Mouse (Mus musculus): ENCODE results near the gene Ino80d. TPM values are rescaled to one million over a fixed set of nuclear protein-coding genes. Genes with fewer than 3 reads are reported as not detected.

The Ino80d gene
- polyA plus RNA-seq, 1 experiment from 2014 or later = 4.9 TPM

- Histone ChIP-seq H3K27me3 (ENCODE audit: control insufficient read depth, insufficient read depth, low read depth, low read length) (no peaks in the 10 kb centered on the region), H3K9ac (ENCODE audit: low read depth, low read length) (no peak overlapping the region), H3K9me3 (replicated peaks; ENCODE audit: control insufficient read depth, low read length) (no peaks in the 10 kb centered on the region), H3K4me3 (ENCODE audit: low read depth, low read length) (no peak overlapping the region), H3K4me1 (ENCODE audit: control insufficient read depth, low read depth, low read length) (no peaks in the 10 kb centered on the region), H3K27ac (ENCODE audit: low read length) (no peak overlapping the region), H3K4me2 (ENCODE audit: low read depth, low read length) (no peak overlapping the region), H3K36me3 (ENCODE audit: control insufficient read depth, insufficient read depth) (no peaks in the 10 kb centered on the region; the same call in 1 of the 2 replicates)
- WGBS (ENCODE audit: insufficient replicate concordance) = 56% methylated on average over 3 of the region's 3 CpGs
- no peak for ATAC-seq (ENCODE audit: low read depth)
Observed at GRCm38 (mm10) chr1:63049977-63050376, 64.5 kb downstream of the Ino80d start.

- Histone ChIP-seq H3K4me3 (ENCODE audit: low read depth, low read length) (no peak overlapping the region), H3K27ac (ENCODE audit: low read length) (no peak overlapping the region), H3K27me3 (ENCODE audit: control insufficient read depth, insufficient read depth, low read depth, low read length) (no peaks in the 10 kb centered on the region), H3K4me1 (ENCODE audit: control insufficient read depth, low read depth, low read length) (no peaks in the 10 kb centered on the region), H3K36me3 (ENCODE audit: control insufficient read depth, insufficient read depth) (no peaks in the 10 kb centered on the region; the same call in 1 of the 2 replicates), H3K9ac (ENCODE audit: low read depth, low read length) (no peak overlapping the region), H3K9me3 (replicated peaks; ENCODE audit: control insufficient read depth, low read length) (no peaks in the 10 kb centered on the region), H3K4me2 (ENCODE audit: low read depth, low read length) (no peak overlapping the region)
- no peak for ATAC-seq (ENCODE audit: low read depth)
- 55% methylated on average over 6 of the region's 6 CpGs for WGBS (ENCODE audit: insufficient replicate concordance)
Observed at GRCm38 (mm10) chr1:63047983-63048382, 66.5 kb downstream of the Ino80d start.

GRCm38 (mm10) chr1:63032929-63033328 lies 81.5 kb downstream of the Ino80d start:
- 67% methylated on average over 3 of the region's 3 CpGs for WGBS (ENCODE audit: insufficient replicate concordance)
- Histone ChIP-seq H3K27ac (ENCODE audit: low read length) (no peak overlapping the region), H3K4me3 (ENCODE audit: low read depth, low read length) (no peak overlapping the region), H3K9me3 (replicated peaks; ENCODE audit: control insufficient read depth, low read length) (no peaks in the 10 kb centered on the region), H3K9ac (ENCODE audit: low read depth, low read length) (no peak overlapping the region), H3K4me2 (ENCODE audit: low read depth, low read length) (no peak overlapping the region), H3K27me3 (ENCODE audit: control insufficient read depth, insufficient read depth, low read depth, low read length) (no peaks in the 10 kb centered on the region), H3K4me1 (ENCODE audit: control insufficient read depth, low read depth, low read length) (no peaks in the 10 kb centered on the region), H3K36me3 (ENCODE audit: control insufficient read depth, insufficient read depth) (no peaks in the 10 kb centered on the region)
- ATAC-seq (ENCODE audit: low read depth) = peak; percentile 19; the same call in 1 of the 2 replicates

GRCm38 (mm10) chr1:63019916-63020315 lies 94.6 kb downstream of the Ino80d start:
- WGBS (ENCODE audit: insufficient replicate concordance) = 25% methylated on average over 2 of the region's 2 CpGs
- no peak for ATAC-seq (ENCODE audit: low read depth)

GRCm38 (mm10) chr1:63005013-63005646 lies 109.3 kb downstream of the Ino80d start:
- no peaks in the 10 kb centered on the region for H3K9me3 ChIP-seq (replicated peaks; ENCODE audit: control insufficient read depth, low read length)
- no peaks in the 10 kb centered on the region for H3K36me3 ChIP-seq (ENCODE audit: control insufficient read depth, insufficient read depth)
- H3K4me1 ChIP-seq (ENCODE audit: control insufficient read depth, low read depth, low read length) = no peaks in the 10 kb centered on the region; the same call in 1 of the 2 replicates
- no peak overlapping the region for H3K27ac ChIP-seq (ENCODE audit: low read length)
- H3K4me3 ChIP-seq (ENCODE audit: low read depth, low read length) = no peak overlapping the region
- peak overlapping the region; percentile 19; the same call in 1 of the 2 replicates for H3K4me2 ChIP-seq (ENCODE audit: low read depth, low read length)
- no peak overlapping the region for H3K9ac ChIP-seq (ENCODE audit: low read depth, low read length)
- ATAC-seq (ENCODE audit: low read depth) = no peak
- no peaks in the 10 kb centered on the region for H3K27me3 ChIP-seq (ENCODE audit: control insufficient read depth, insufficient read depth, low read depth, low read length)
- WGBS (ENCODE audit: insufficient replicate concordance) = 38% methylated on average over 12 of the region's 12 CpGs

More at GRCm38 (mm10) chr1:63019916-63020315, 94.6 kb downstream of the Ino80d start:
- no peaks in the 10 kb centered on the region for H3K27me3 ChIP-seq (ENCODE audit: control insufficient read depth, insufficient read depth, low read depth, low read length)
- no peak overlapping the region for H3K9ac ChIP-seq (ENCODE audit: low read depth, low read length)
- H3K27ac ChIP-seq (ENCODE audit: low read length) = no peak overlapping the region
- H3K4me2 ChIP-seq (ENCODE audit: low read depth, low read length) = no peak overlapping the region
- no peaks in the 10 kb centered on the region for H3K36me3 ChIP-seq (ENCODE audit: control insufficient read depth, insufficient read depth)
- no peaks in the 10 kb centered on the region for H3K9me3 ChIP-seq (replicated peaks; ENCODE audit: control insufficient read depth, low read length)
- H3K4me3 ChIP-seq (ENCODE audit: low read depth, low read length) = no peak overlapping the region
- H3K4me1 ChIP-seq (ENCODE audit: control insufficient read depth, low read depth, low read length) = no peaks in the 10 kb centered on the region

- Histone ChIP-seq H3K27me3 (ENCODE audit: control insufficient read depth, insufficient read depth, low read depth, low read length) (no peaks in the 10 kb centered on the region), H3K36me3 (ENCODE audit: control insufficient read depth, insufficient read depth) (no peaks in the 10 kb centered on the region), H3K4me1 (ENCODE audit: control insufficient read depth, low read depth, low read length) (no peaks in the 10 kb centered on the region; the same call in 1 of the 2 replicates), H3K9me3 (replicated peaks; ENCODE audit: control insufficient read depth, low read length) (no peaks in the 10 kb centered on the region), H3K9ac (ENCODE audit: low read depth, low read length) (no peak overlapping the region), H3K4me3 (ENCODE audit: low read depth, low read length) (no peak overlapping the region), H3K4me2 (ENCODE audit: low read depth, low read length) (no peak overlapping the region), H3K27ac (ENCODE audit: low read length) (no peak overlapping the region)
- no peak for ATAC-seq (ENCODE audit: low read depth)
- WGBS (ENCODE audit: insufficient replicate concordance) = 34% methylated on average over 3 of the region's 3 CpGs
Observed at GRCm38 (mm10) chr1:63001874-63002273, 112.6 kb downstream of the Ino80d start.

GRCm38 (mm10) chr1:62993348-62993747 lies 121.1 kb downstream of the Ino80d start:
- Histone ChIP-seq H3K4me1 (ENCODE audit: control insufficient read depth, low read depth, low read length) (no peaks in the 10 kb centered on the region), H3K4me3 (ENCODE audit: low read depth, low read length) (no peak overlapping the region), H3K9me3 (replicated peaks; ENCODE audit: control insufficient read depth, low read length) (no peaks in the 10 kb centered on the region), H3K36me3 (ENCODE audit: control insufficient read depth, insufficient read depth) (no peaks in the 10 kb centered on the region), H3K4me2 (ENCODE audit: low read depth, low read length) (no peak overlapping the region), H3K27me3 (ENCODE audit: control insufficient read depth, insufficient read depth, low read depth, low read length) (no peaks in the 10 kb centered on the region), H3K27ac (ENCODE audit: low read length) (no peak overlapping the region), H3K9ac (ENCODE audit: low read depth, low read length) (no peak overlapping the region)
- no peak for ATAC-seq (ENCODE audit: low read depth)
- WGBS (ENCODE audit: insufficient replicate concordance) = 44% methylated on average over 1 of the region's 1 CpGs

GRCm38 (mm10) chr1:62992648-62993047 lies 121.8 kb downstream of the Ino80d start:
- 36% methylated on average over 5 of the region's 5 CpGs for WGBS (ENCODE audit: insufficient replicate concordance)

GRCm38 (mm10) chr1:62991021-62991420 lies 123.4 kb downstream of the Ino80d start:
- no peak overlapping the region for H3K27ac ChIP-seq (ENCODE audit: low read length)
- no peaks in the 10 kb centered on the region for H3K36me3 ChIP-seq (ENCODE audit: control insufficient read depth, insufficient read depth)
- no peak overlapping the region for H3K4me3 ChIP-seq (ENCODE audit: low read depth, low read length)
- H3K9ac ChIP-seq (ENCODE audit: low read depth, low read length) = no peak overlapping the region
- no peak overlapping the region for H3K4me2 ChIP-seq (ENCODE audit: low read depth, low read length)
- 67% methylated on average over 10 of the region's 10 CpGs for WGBS (ENCODE audit: insufficient replicate concordance)
- H3K4me1 ChIP-seq (ENCODE audit: control insufficient read depth, low read depth, low read length) = no peaks in the 10 kb centered on the region; the same call in 1 of the 2 replicates
- no peak for ATAC-seq (ENCODE audit: low read depth)
- no peaks in the 10 kb centered on the region for H3K9me3 ChIP-seq (replicated peaks; ENCODE audit: control insufficient read depth, low read length)
- H3K27me3 ChIP-seq (ENCODE audit: control insufficient read depth, insufficient read depth, low read depth, low read length) = no peaks in the 10 kb centered on the region

More at GRCm38 (mm10) chr1:62992648-62993047, 121.8 kb downstream of the Ino80d start:
- H3K4me2 ChIP-seq (ENCODE audit: low read depth, low read length) = no peak overlapping the region
- no peak overlapping the region for H3K9ac ChIP-seq (ENCODE audit: low read depth, low read length)
- no peaks in the 10 kb centered on the region for H3K36me3 ChIP-seq (ENCODE audit: control insufficient read depth, insufficient read depth)
- H3K9me3 ChIP-seq (replicated peaks; ENCODE audit: control insufficient read depth, low read length) = no peaks in the 10 kb centered on the region
- no peaks in the 10 kb centered on the region for H3K4me1 ChIP-seq (ENCODE audit: control insufficient read depth, low read depth, low read length)
- no peaks in the 10 kb centered on the region for H3K27me3 ChIP-seq (ENCODE audit: control insufficient read depth, insufficient read depth, low read depth, low read length)
- no peak overlapping the region for H3K27ac ChIP-seq (ENCODE audit: low read length)
- H3K4me3 ChIP-seq (ENCODE audit: low read depth, low read length) = no peak overlapping the region
- no peak for ATAC-seq (ENCODE audit: low read depth)
